Mouse (Mus musculus): ENCODE measurements around the gene Hsd17b7. TPM values are rescaled to one million over a fixed set of nuclear protein-coding genes. Genes with fewer than 3 reads are reported as not detected.
A peak's percentile ranks its signal among the peaks of the same experiment; 100 is the strongest.

Gene Hsd17b7
- total and polyA plus RNA-seq, 2 experiments from 2014 or later, result 24.8 to 33.3 TPM

DNA sequence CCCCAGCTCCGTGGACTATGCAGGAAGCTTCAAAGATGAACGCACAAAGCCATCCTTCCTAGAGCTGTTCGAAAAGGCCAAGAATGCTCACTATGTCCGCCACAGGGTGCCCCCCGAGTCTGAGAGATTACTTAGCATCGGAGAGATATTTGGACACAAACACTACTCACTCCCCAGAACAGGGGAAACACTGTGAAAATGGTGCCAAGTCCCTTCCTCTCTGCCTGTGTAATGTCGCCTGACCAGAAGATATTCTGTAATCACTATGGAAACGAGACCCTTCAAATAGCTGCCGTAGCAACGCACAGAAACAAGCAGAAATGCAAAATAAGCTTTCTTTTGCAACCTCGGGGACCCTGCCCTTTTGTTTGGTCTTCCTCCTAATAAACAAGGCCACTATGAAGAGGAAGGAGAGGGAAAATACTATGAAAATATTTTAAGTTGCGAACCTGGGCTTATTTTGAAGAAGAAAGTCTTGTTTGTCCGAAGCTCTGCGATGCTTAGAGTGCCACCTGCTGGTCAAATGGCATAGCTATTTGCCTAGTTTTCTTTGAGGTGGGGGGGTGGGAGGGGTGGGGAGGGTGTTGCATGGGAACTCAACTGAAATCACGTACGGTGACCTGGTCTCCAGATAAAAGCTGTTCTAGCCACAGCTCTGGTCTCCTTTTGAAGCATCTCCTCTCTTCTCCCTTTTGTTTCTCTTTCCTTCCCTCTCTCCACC, 34.9 kb downstream of the Hsd17b7 start:
- peak; percentile 78 for TF ChIP-seq CTCF (IDR thresholded peaks at IDR 0.05)
- Histone ChIP-seq H3K4me1 (ENCODE audit: insufficient read depth, low read length) (peaks cover 14% of the 10 kb centered on the region; the same call in 1 of the 2 replicates), H3K9me3 (ENCODE audit: low read length) (no peaks in the 10 kb centered on the region), H3K9ac (replicated peaks; ENCODE audit: low read length, poor library complexity, severe bottlenecking) (no peak overlapping the region), H3K27me3 (ENCODE audit: insufficient read depth, low read length) (no peaks in the 10 kb centered on the region), H3K27ac (ENCODE audit: low read depth, low read length) (peak overlapping the region; percentile 65), H3K4me2 (ENCODE audit: low read depth, low read length, poor library complexity, severe bottlenecking) (peak overlapping the region; percentile 40), H3K4me3 (ENCODE audit: low read depth, low read length) (peak overlapping the region; percentile 19; the same call in 1 of the 2 replicates), H3K36me3 (ENCODE audit: insufficient read depth, low read length) (no peaks in the 10 kb centered on the region)
- peak; percentile 76 for ATAC-seq (ENCODE audit: low FRiP score)
- DNase-seq (ENCODE audit: low spot score), result peak; percentile 85
- WGBS, result 13% methylated on average over 16 of the region's 16 CpGs

DNA sequence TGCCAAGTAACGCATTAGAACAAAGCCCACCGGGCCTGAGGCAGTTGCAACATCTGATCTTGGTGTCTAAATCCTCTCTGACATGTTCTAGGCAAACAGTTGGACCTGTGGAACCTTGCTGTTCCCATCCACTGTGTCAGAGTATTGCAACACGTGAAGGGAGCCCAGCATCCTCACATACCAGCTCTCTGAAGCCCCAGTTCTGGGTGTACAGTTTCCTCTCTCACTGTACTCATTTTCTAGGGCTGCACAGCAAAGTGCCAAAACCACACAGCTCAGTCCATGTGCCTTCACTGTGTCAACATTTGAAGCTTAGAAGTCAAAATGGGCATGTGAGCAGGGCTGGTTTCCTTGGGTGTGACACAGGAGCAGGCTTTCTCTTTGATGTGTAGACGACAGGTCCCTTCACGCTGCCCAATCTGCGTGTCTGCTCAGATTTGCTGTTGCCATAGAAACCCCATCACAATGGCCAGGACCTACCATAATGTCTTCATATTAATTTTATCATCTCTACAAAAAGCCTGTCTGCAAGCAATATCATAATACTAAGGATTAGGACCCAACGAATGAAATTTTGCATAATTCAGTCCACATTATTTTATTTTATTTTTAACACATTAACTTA, 36.8 kb downstream of the Hsd17b7 start:
- Histone ChIP-seq H3K27me3 (ENCODE audit: insufficient read depth, low read length) (no peaks in the 10 kb centered on the region), H3K4me2 (ENCODE audit: low read depth, low read length, poor library complexity, severe bottlenecking) (no peak overlapping the region), H3K36me3 (ENCODE audit: insufficient read depth, low read length) (no peaks in the 10 kb centered on the region), H3K9ac (replicated peaks; ENCODE audit: low read length, poor library complexity, severe bottlenecking) (no peak overlapping the region), H3K27ac (ENCODE audit: low read depth, low read length) (peak overlapping the region; percentile 26; the same call in 1 of the 2 replicates), H3K4me1 (ENCODE audit: insufficient read depth, low read length) (peaks cover 14% of the 10 kb centered on the region; the same call in 1 of the 2 replicates), H3K9me3 (ENCODE audit: low read length) (no peaks in the 10 kb centered on the region), H3K4me3 (ENCODE audit: low read depth, low read length) (no peak overlapping the region)
- no peak for TF ChIP-seq CTCF (IDR thresholded peaks at IDR 0.05)
- 35% methylated on average over 7 of the region's 7 CpGs for WGBS
- no peak for DNase-seq (ENCODE audit: low spot score)
- ATAC-seq (ENCODE audit: low FRiP score), result no peak

DNA sequence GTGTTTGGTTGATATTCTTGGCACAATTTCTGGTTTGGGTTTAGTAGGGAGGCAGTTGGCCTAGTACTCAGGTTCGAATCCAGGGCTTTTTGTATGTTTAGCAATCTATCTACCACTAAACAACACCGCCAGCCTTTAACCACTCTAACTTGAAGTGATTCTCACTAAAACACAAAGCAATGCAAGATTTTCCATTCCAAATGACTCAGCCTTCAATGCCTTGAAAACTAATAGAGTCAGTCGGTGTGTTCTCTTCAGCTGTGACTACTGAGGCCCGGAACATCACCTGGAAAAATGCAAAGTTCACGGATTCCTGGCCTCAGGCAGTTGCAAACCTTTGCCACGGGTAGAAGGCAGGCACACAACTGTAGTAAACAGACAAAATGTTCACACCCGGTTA, 37.3 kb downstream of the Hsd17b7 start:
- H3K27ac ChIP-seq (ENCODE audit: low read depth, low read length), result peak overlapping the region; percentile 26; the same call in 1 of the 2 replicates
- H3K9ac ChIP-seq (replicated peaks; ENCODE audit: low read length, poor library complexity, severe bottlenecking), result no peak overlapping the region
- TF ChIP-seq CTCF (IDR thresholded peaks at IDR 0.05), result no peak
- H3K9me3 ChIP-seq (ENCODE audit: low read length), result no peaks in the 10 kb centered on the region
- no peaks in the 10 kb centered on the region for H3K27me3 ChIP-seq (ENCODE audit: insufficient read depth, low read length)
- no peak overlapping the region for H3K4me2 ChIP-seq (ENCODE audit: low read depth, low read length, poor library complexity, severe bottlenecking)
- DNase-seq (ENCODE audit: low spot score) (no peak), ATAC-seq (ENCODE audit: low FRiP score) (no peak)
- H3K4me3 ChIP-seq (ENCODE audit: low read depth, low read length), result no peak overlapping the region
- H3K36me3 ChIP-seq (ENCODE audit: insufficient read depth, low read length), result no peaks in the 10 kb centered on the region
- 78% methylated on average over 7 of the region's 7 CpGs for WGBS
- peaks cover 14% of the 10 kb centered on the region; the same call in 1 of the 2 replicates for H3K4me1 ChIP-seq (ENCODE audit: insufficient read depth, low read length)

DNA sequence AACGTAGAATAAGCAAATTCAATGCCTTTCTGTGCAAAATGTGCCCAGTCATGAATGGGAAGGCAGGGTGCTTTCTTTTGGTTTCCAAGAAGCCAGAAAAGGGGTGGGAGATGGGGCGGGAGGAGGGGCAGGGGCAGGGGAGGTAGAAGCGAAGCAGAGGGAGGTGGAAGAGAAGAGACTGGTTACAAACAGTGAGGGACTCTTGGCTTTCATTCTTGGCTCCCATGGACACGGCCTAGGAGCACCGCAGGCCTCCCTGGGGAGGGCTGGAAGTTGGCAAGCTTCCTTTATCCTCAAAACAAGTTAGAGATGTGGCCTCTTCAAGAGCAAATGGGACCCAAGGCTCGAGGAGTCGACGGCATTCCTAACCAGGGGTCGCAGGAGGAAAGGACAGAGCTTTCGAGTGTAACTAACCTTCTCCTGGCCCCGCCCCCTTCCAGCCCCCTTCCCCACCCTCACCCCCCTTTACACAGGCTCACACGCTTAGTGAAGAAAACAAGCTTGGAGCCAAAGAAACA, 40.5 kb downstream of the Hsd17b7 start, which contains the start of gene Ccdc190:
Gene Ccdc190, plus strand, starts transcription at position 195 of the 518 bp plus-strand sequence.
- ATAC-seq (ENCODE audit: low FRiP score) (peak; percentile 88), DNase-seq (ENCODE audit: low spot score) (peak; percentile 86)
- Histone ChIP-seq H3K27me3 (ENCODE audit: insufficient read depth, low read length) (no peaks in the 10 kb centered on the region), H3K9ac (replicated peaks; ENCODE audit: low read length, poor library complexity, severe bottlenecking) (no peak within 1 kb of the TSS), H3K9me3 (ENCODE audit: low read length) (no peaks in the 10 kb centered on the region), H3K4me3 (ENCODE audit: low read depth, low read length) (no peak within 1 kb of the TSS), H3K36me3 (ENCODE audit: insufficient read depth, low read length) (no peaks in the 10 kb centered on the region), H3K4me2 (ENCODE audit: low read depth, low read length, poor library complexity, severe bottlenecking) (peak within 1 kb of the TSS; percentile 29), H3K27ac (ENCODE audit: low read depth, low read length) (peak within 1 kb of the TSS; percentile 57), H3K4me1 (ENCODE audit: insufficient read depth, low read length) (peaks cover 8% of the 10 kb centered on the region; the same call in 1 of the 2 replicates)
- TF ChIP-seq CTCF (IDR thresholded peaks at IDR 0.05), result no peak
- 10% methylated on average over 11 of the region's 12 CpGs for WGBS

DNA sequence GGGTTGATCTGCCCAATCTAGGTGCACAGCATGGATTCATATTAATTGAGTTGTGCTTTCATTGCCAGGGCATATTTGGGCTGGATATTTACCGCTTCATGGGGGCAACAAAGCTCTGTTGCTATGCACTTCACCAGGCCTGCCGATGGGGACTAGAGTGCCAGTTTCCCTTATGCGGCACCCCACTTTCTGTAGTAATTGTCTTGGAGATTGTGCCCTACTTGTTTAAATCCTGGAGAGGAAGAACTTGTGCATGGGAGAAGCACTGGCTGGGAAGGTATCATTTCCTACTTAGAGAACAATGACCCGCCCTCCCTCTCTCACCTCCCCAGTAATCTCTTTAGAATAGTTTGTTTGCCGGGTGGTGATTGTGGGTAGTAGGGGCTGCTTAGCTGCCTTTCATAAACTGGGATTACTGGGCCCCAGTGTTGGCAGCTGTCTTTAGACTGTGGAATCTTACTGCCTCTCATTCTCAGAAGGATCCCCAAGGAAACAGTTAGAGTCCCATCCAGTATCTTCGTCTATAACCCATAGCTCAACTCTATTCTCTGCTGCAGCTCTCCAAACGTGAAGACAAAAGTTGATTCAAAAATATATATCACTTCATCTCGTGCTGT, 41.2 kb downstream of the Hsd17b7 start:
- Histone ChIP-seq H3K36me3 (ENCODE audit: insufficient read depth, low read length) (no peaks in the 10 kb centered on the region), H3K4me1 (ENCODE audit: insufficient read depth, low read length) (peaks cover 6% of the 10 kb centered on the region; the same call in 1 of the 2 replicates), H3K4me2 (ENCODE audit: low read depth, low read length, poor library complexity, severe bottlenecking) (peak overlapping the region; percentile 29; the same call in 1 of the 2 replicates), H3K27me3 (ENCODE audit: insufficient read depth, low read length) (no peaks in the 10 kb centered on the region), H3K9me3 (ENCODE audit: low read length) (no peaks in the 10 kb centered on the region), H3K27ac (ENCODE audit: low read depth, low read length) (peak overlapping the region; percentile 55; the same call in 1 of the 2 replicates), H3K4me3 (ENCODE audit: low read depth, low read length) (no peak overlapping the region), H3K9ac (replicated peaks; ENCODE audit: low read length, poor library complexity, severe bottlenecking) (no peak overlapping the region)
- ATAC-seq (ENCODE audit: low FRiP score) (peak; percentile 75; the same call in 1 of the 2 replicates), DNase-seq (ENCODE audit: low spot score) (peak; percentile 42)
- 29% methylated on average over 8 of the region's 8 CpGs for WGBS
- TF ChIP-seq CTCF (IDR thresholded peaks at IDR 0.05), result no peak

Data from midbrain, postnatal 0 days (tissue).